Mouse (Mus musculus) limb, embryonic 10.5 days (tissue): ENCODE data around the gene Phb. TPM values are rescaled to one million over a fixed set of nuclear protein-coding genes. Genes with fewer than 3 reads are reported as not detected.
A peak's percentile ranks its signal among the peaks of the same experiment; 100 is the strongest.

Experiments used
- DNase-seq: peaks from one replicate; pipeline ENCODE4 v3.0.0-alpha.2; 2017; ENCODE audit warnings: low spot score
- H3K27ac ChIP-seq: fragments of 300-500 bp; sonication (generic); 2 replicates; pipeline ENCODE4 v1.5.1; 2016; ENCODE audit warnings: mild to moderate bottlenecking
- H3K27me3 ChIP-seq: fragments of 300-500 bp; sonication (generic); 2 replicates; pipeline ENCODE4 v1.6.1; 2016; ENCODE audit warnings: low read depth, mild to moderate bottlenecking; ENCODE audit not compliant: poor library complexity, severe bottlenecking
- H3K36me3 ChIP-seq: fragments of 300-500 bp; sonication (generic); 2 replicates; pipeline ENCODE4 v1.6.1; 2016; ENCODE audit warnings: mild to moderate bottlenecking, moderate library complexity
- H3K4me1 ChIP-seq: fragments of 300-500 bp; sonication (generic); 2 replicates; pipeline ENCODE4 v1.6.1; 2016
- H3K4me3 ChIP-seq: fragments of 300-500 bp; sonication (generic); 2 replicates; pipeline ENCODE4 v1.5.1; 2016; ENCODE audit warnings: mild to moderate bottlenecking, moderate library complexity
- H3K9me3 ChIP-seq: fragments of 300-500 bp; sonication (generic); replicated peaks from 2 replicates; pipeline ENCODE4 v1.6.1; 2016; ENCODE audit warnings: mild to moderate bottlenecking
- WGBS: fragments of 180-500 bp; shearing (Covaris S2); methylation state at CpG from one replicate; pipeline ENCODE4 v1.1.7; 2016; 5-methylcytosine and 5-hydroxymethylcytosine counted together
- polyA plus RNA-seq: library from polyadenylated mRNA; unstranded; fragments of >200 nt; fragmentation: Nextera tagmentation; extraction: Ambion mirVana; gene quantifications from 2 replicates; pipeline ENCODE4 v1.2.1, GENCODE M21; 2016

Gene Phb
- polyA plus RNA-seq: 293 and 361 TPM in 2 replicates

DNA sequence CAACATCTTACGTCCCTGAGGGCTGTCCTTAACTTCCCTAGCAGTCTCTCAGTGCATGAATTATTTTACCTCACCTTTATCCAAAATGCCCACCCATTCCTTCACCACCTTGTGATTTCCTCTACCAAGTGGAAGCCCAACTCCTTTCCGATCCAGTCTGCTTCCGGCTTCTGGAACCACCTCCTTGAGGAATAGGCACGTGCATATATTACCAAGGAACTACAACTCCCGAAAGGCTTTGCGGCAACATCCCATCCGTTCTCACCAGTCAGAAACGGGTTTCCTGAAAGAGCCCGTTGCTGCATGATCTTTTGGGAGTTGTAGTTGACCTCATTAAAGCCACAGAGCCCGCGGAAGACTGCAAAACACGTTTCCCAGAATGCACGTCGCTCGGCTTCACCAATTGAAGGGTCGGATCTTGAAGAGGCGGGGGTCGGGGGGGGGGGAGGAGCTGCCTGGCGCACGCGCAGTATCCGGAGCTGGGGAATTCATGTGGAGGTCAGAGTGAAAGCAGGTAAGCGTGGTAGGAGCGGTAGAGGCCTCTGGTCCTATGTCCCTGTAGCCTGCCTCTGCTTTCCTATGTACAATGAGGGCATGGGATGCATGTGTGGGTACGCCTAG lies at the start of gene Phb:
Gene Phb (plus strand): TSS at position 429 of the 621 bp plus-strand sequence.
- DNase-seq: peak; percentile 95
- WGBS: 2% methylated on average over 25 of the region's 25 CpGs
- Histone ChIP-seq H3K27ac (peak within 1 kb of the TSS; percentile 82), H3K36me3 (peaks cover 38% of the 10 kb centered on the region), H3K4me1 (peaks cover 7% of the 10 kb centered on the region), H3K27me3 (no peaks in the 10 kb centered on the region), H3K4me3 (peak within 1 kb of the TSS; percentile 83), H3K9me3 (no peaks in the 10 kb centered on the region)

DNA sequence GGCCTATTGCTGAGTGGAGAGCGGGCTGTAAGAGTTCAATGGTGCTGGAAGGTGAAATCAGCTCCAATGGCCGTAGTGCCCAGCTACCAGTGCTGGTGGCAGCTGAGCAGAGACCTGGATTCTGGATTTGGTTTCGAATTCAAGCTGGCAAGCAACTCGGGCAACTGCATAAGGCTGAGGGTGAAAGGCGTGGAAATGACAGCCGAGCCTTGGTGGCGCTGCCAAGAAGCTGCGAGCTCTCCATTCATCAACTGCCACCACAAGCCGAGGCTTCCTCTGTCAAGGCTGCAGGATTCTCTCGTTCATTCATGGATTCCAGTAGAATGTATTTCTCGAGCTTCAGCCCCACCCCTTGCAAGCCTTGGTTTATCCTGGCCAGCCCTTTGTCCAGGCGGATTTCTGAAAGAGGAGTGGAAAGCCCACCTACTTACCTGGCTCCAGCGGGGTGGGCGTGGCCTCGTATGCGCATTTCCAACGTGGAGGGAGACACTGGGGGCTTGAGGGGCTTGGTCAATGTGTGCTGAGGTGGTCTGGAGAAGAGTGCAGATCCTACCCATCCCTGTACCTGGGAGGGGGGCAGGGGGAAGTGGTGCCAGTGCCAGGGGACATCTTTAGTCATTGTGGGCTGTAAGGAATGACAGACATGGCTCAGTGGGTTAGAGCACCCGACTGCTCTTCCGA lies 48.8 kb upstream of the Phb start:
- Histone ChIP-seq H3K4me1 (peaks cover 95% of the 10 kb centered on the region), H3K27ac (no peak overlapping the region), H3K36me3 (no peaks in the 10 kb centered on the region), H3K9me3 (no peaks in the 10 kb centered on the region), H3K4me3 (no peak overlapping the region), H3K27me3 (peaks cover 43% of the 10 kb centered on the region)
- WGBS: 57% methylated on average over 19 of the region's 19 CpGs
- no peak for DNase-seq

DNA sequence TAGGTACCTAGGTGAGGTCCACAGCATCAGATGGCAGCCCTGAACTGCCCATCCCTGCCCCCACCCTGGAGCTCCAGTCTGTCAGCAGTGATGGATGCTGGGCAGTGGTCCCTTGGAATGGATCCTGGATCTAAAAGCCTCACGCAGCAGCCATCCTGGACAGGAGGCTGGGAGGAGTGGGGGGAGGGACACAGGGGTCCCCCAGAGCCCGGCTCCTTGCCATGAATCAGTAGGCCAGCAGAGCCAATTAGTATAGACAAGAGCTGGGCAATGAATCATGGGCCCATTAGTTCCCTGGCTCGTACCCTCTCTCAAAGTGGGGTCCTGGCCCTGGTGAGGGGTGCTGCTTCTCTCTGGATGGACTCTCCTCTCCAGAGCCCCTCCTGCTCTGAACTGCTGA lies 47.7 kb upstream of the Phb start:
- H3K4me1 ChIP-seq: peaks cover 91% of the 10 kb centered on the region
- no peaks in the 10 kb centered on the region for H3K9me3 ChIP-seq
- WGBS: 24% methylated on average over 3 of the region's 3 CpGs
- no peaks in the 10 kb centered on the region for H3K36me3 ChIP-seq
- peaks cover 49% of the 10 kb centered on the region for H3K27me3 ChIP-seq
- H3K4me3 ChIP-seq: no peak overlapping the region
- DNase-seq: no peak
- H3K27ac ChIP-seq: peak overlapping the region; percentile 5; the same call in 1 of the 2 replicates

GRCm38 (mm10) chr11:95619886-95620444 lies 46.8 kb upstream of the Phb start:
- H3K27me3 ChIP-seq: peaks cover 54% of the 10 kb centered on the region
- DNase-seq: no peak
- H3K27ac ChIP-seq: peak overlapping the region; percentile 7; the same call in 1 of the 2 replicates
- H3K4me1 ChIP-seq: peaks cover 82% of the 10 kb centered on the region
- WGBS: 86% methylated on average over 5 of the region's 5 CpGs
- H3K9me3 ChIP-seq: no peaks in the 10 kb centered on the region
- H3K4me3 ChIP-seq: no peak overlapping the region
- H3K36me3 ChIP-seq: no peaks in the 10 kb centered on the region

DNA sequence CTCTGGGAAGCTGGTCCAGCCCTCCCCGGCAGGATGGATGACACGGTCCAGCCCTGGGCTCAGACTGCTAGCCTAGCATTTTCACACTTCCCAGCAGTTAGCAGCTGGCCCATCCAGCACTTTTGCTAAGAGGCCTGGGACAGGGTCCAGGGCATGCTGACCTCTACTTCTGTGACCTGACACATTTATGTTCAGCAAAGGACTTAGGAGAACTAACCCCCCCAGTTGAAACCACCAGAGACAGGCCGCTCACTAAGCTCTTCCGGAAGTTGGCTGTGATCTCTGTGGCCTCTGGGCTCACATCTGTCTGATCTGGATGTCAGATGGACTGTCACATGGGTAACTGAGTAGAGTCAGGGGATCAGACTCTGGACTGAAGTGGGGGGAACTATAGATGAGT lies 45.7 kb upstream of the Phb start:
- Histone ChIP-seq H3K36me3 (no peaks in the 10 kb centered on the region), H3K4me3 (no peak overlapping the region), H3K4me1 (peaks cover 71% of the 10 kb centered on the region), H3K27ac (peak overlapping the region; percentile 67), H3K9me3 (no peaks in the 10 kb centered on the region), H3K27me3 (peaks cover 59% of the 10 kb centered on the region)
- no peak for DNase-seq
- WGBS: 13% methylated on average over 4 of the region's 4 CpGs

GRCm38 (mm10) chr11:95621541-95622130 lies 45.1 kb upstream of the Phb start:
- Histone ChIP-seq H3K4me1 (peaks cover 69% of the 10 kb centered on the region), H3K4me3 (no peak overlapping the region), H3K27ac (peak overlapping the region; percentile 79), H3K9me3 (no peaks in the 10 kb centered on the region), H3K36me3 (no peaks in the 10 kb centered on the region), H3K27me3 (peaks cover 59% of the 10 kb centered on the region)
- no peak for DNase-seq
- 16% methylated on average over 9 of the region's 9 CpGs for WGBS

- 12% methylated on average over 8 of the region's 8 CpGs for WGBS
- peaks cover 66% of the 10 kb centered on the region for H3K4me1 ChIP-seq
- DNase-seq: no peak
- H3K36me3 ChIP-seq: no peaks in the 10 kb centered on the region
- no peaks in the 10 kb centered on the region for H3K9me3 ChIP-seq
- H3K27ac ChIP-seq: peak overlapping the region; percentile 79
- no peak overlapping the region for H3K4me3 ChIP-seq
- peaks cover 65% of the 10 kb centered on the region for H3K27me3 ChIP-seq
These were observed 44.3 kb upstream of the Phb start for GRCm38 (mm10) chr11:95622426-95622825.

- 85% methylated on average over 6 of the region's 6 CpGs for WGBS
- H3K27ac ChIP-seq: peak overlapping the region; percentile 80
- peaks cover 71% of the 10 kb centered on the region for H3K4me1 ChIP-seq
- H3K27me3 ChIP-seq: peaks cover 30% of the 10 kb centered on the region
- H3K9me3 ChIP-seq: no peaks in the 10 kb centered on the region
- no peak overlapping the region for H3K4me3 ChIP-seq
- no peaks in the 10 kb centered on the region for H3K36me3 ChIP-seq
- DNase-seq: no peak
These were observed 36.2 kb upstream of the Phb start for GRCm38 (mm10) chr11:95630558-95630957.

DNA sequence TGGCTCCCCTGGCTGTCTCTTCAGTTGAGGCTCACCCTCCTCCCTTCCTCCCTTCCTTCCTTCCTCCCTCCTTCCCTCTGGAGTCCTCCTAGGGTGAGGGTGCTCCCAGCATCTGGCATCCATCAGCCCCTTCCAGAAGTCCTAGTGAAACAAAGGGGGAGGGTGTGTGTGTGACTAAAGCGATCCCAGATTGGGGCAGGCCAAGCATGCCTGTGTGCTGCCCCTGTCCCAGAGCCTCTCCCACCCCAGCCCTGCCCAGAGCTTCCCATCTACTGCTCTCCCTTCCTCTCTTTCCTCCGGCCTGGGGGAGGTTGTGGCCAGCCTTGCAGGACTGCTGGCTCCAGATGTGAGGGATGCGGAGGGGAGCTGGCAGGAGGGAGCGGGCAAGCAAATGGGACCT lies 35.5 kb upstream of the Phb start:
- peak overlapping the region; percentile 80 for H3K27ac ChIP-seq
- H3K9me3 ChIP-seq: no peaks in the 10 kb centered on the region
- peaks cover 29% of the 10 kb centered on the region for H3K27me3 ChIP-seq
- H3K4me3 ChIP-seq: no peak overlapping the region
- H3K36me3 ChIP-seq: no peaks in the 10 kb centered on the region
- H3K4me1 ChIP-seq: peaks cover 75% of the 10 kb centered on the region
- WGBS: 33% methylated on average over 4 of the region's 4 CpGs
- peak; percentile 80 for DNase-seq

- no peak for DNase-seq
- peak overlapping the region; percentile 80 for H3K27ac ChIP-seq
- peaks cover 69% of the 10 kb centered on the region for H3K4me1 ChIP-seq
- peaks cover 23% of the 10 kb centered on the region for H3K27me3 ChIP-seq
- 80% methylated on average over 6 of the region's 6 CpGs for WGBS
- H3K9me3 ChIP-seq: no peaks in the 10 kb centered on the region
- no peak overlapping the region for H3K4me3 ChIP-seq
- no peaks in the 10 kb centered on the region for H3K36me3 ChIP-seq
These were observed 34.3 kb upstream of the Phb start for GRCm38 (mm10) chr11:95632474-95632873.

DNA sequence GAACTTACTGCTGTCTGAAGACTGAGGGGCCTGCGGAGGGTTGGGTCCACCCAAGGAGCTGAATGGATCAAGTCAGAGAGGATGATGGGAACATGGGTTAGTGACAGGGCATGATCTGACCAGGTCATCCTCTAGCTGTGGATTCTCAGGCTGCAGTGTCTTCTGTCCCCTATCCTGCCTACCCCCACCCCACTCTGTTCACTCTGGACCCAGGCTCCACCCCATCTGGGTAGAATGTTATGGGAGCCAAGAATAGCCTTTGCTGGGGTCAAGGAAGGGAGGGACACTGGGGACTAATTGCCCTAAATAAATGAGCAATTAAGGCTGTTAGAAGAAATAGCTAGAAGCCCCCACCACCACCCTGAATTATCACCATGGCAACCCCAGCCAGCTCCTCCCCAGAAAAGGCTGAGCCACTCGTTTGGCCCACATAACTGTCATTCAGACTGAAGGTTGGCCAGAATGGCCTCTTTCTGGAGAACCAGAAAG lies 33.2 kb upstream of the Phb start:
- Histone ChIP-seq H3K4me1 (peaks cover 69% of the 10 kb centered on the region), H3K36me3 (no peaks in the 10 kb centered on the region), H3K27ac (peak overlapping the region; percentile 80), H3K9me3 (no peaks in the 10 kb centered on the region), H3K4me3 (no peak overlapping the region), H3K27me3 (peaks cover 17% of the 10 kb centered on the region)
- 59% methylated on average over 2 of the region's 2 CpGs for WGBS
- no peak for DNase-seq

DNA sequence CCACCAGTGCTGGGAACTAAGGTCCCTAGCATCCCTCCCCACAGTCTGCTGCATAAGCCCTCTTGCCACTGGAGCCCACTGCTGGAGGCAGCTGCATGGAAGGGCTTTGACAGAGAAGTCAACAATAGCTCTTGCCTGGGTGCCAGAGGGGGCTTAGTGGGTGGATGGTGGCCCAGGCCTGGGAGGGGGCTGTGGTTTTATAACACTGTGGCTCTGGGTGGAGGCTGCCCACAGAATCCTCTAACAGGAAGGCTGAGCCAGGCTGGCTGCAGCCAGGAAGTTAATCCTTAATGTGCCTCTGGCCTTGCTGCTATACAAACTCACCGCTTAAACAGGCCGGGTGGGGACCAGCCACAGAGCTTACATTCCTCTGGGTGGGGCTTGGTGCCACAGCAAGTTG lies 31.7 kb upstream of the Phb start:
- Histone ChIP-seq H3K27me3 (peaks cover 13% of the 10 kb centered on the region; the same call in 1 of the 2 replicates), H3K9me3 (no peaks in the 10 kb centered on the region), H3K4me1 (peaks cover 73% of the 10 kb centered on the region), H3K4me3 (no peak overlapping the region), H3K36me3 (no peaks in the 10 kb centered on the region), H3K27ac (peak overlapping the region; percentile 80)
- DNase-seq: no peak
- 42% methylated on average over 2 of the region's 2 CpGs for WGBS

- H3K4me3 ChIP-seq: no peak overlapping the region
- peaks cover 65% of the 10 kb centered on the region for H3K27me3 ChIP-seq
- no peak for DNase-seq
- H3K9me3 ChIP-seq: no peaks in the 10 kb centered on the region
- H3K27ac ChIP-seq: no peak overlapping the region
- peaks cover 73% of the 10 kb centered on the region for H3K4me1 ChIP-seq
- WGBS: 53% methylated on average over 2 of the region's 2 CpGs
- H3K36me3 ChIP-seq: no peaks in the 10 kb centered on the region
These were observed 26.0 kb upstream of the Phb start for GRCm38 (mm10) chr11:95640751-95641150.
